Mouse (Mus musculus) C2C12 (cell line): ENCODE measurements around the gene Pikfyve.

ENCODE experiments used
- CTCF ChIP-seq: IDR thresholded peaks from one replicate; pipeline ENCODE4 v1.5.1; 2011; ENCODE audit not compliant: control insufficient read depth, insufficient read depth, insufficient read length
- MAX ChIP-seq: IDR thresholded peaks from one replicate; pipeline ENCODE4 v1.6.1; 2011; ENCODE audit warnings: mild to moderate bottlenecking, control low read depth
- MYOG ChIP-seq: IDR thresholded peaks from one replicate; pipeline ENCODE4 v1.6.1; 2011; ENCODE audit not compliant: control insufficient read depth, insufficient read length; ENCODE audit errors: extremely low read depth

- no peak for TF ChIP-seq CTCF
- TF ChIP-seq MYOG = no peak
- no peak for TF ChIP-seq MAX
Measured at GRCm38 (mm10) chr1:65281756-65282155, 95.3 kb downstream of the Pikfyve start, which contains the start of gene Pth2r.
